In the genomic region with DNA sequence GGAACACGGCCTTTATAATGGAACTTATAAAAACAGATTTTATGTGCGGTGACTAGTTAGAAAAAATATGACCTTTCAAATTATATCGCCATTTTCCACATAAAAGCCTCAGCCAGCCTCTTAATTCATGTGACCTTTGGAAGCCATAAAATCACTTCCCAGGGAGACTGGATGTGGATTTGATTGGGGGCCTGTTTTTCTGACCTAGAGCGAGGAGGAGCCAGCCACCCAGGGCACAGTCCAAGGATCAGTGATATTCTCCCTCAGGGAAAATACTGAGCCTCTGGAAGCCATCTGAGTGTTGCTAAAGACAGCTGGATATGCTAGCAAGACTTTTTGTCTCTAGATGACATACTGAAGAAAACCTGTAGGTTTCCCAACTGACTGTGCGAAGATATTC, we compare ENCODE assay signal across 16 mouse cellular contexts.
DNase-seq lines count a peak whose midpoint lies in the region; ATAC-seq lines count a peak whose summit lies in the region.
"Had no signal": no experiment of that assay in that cellular context is flagged by ENCODE, and none has a peak within 500 bp of the region (broad histone marks: within the 10 kb centered on the region; RNA-seq: fewer than 3 reads in every experiment).

No protein-coding gene starts in this region.

- no peak overlapping the region for H3K9ac ChIP-seq in forebrain, embryonic 15.5 days (replicated peaks)
- H3K9ac ChIP-seq: hindbrain, embryonic 15.5 days; lung, embryonic 15.5 days; midbrain, embryonic 15.5 days had no signal

- DNase-seq in embryo, embryonic 11.5 days (ENCODE audit: low read depth, low spot score): peak; percentile 39
- peak; percentile 50 for DNase-seq in hindlimb bud, embryonic 11.5 days (ENCODE audit: extremely low spot score, low read depth, low spot score)
- peak; percentile 86 for DNase-seq in kidney, adult 9 months
- peak; percentile 54 to 68 for DNase-seq in kidney, postnatal 4 days
- DNase-seq in lung, postnatal 25 days (ENCODE audit: low spot score): no peak
- DNase-seq in right cerebral cortex, postnatal 4 days: no peak
- DNase-seq: adrenal gland, postnatal 36 days; cerebellum, postnatal 14 days; heart, postnatal 10 days; spleen, adult 18-20 months; thymus, postnatal 25 days had no signal

- no peaks in the 10 kb centered on the region for H3K27me3 ChIP-seq in forebrain, embryonic 15.5 days
- H3K27me3 ChIP-seq: hindbrain, embryonic 15.5 days; lung, embryonic 15.5 days; midbrain, embryonic 15.5 days had no signal

- no peak overlapping the region for H3K27ac ChIP-seq in forebrain, embryonic 15.5 days (replicated peaks)
- H3K27ac ChIP-seq: hindbrain, embryonic 15.5 days; lung, embryonic 15.5 days; midbrain, embryonic 15.5 days had no signal

- H3K4me2 ChIP-seq in forebrain, embryonic 15.5 days (replicated peaks): no peak overlapping the region
- H3K4me2 ChIP-seq: hindbrain, embryonic 15.5 days; lung, embryonic 15.5 days; midbrain, embryonic 15.5 days had no signal

- H3K4me1 ChIP-seq in forebrain, embryonic 15.5 days: peaks cover 7% of the 10 kb centered on the region; the same call in 1 of the 2 replicates

- H3K9me3 ChIP-seq in forebrain, embryonic 15.5 days: no peaks in the 10 kb centered on the region
- H3K9me3 ChIP-seq: hindbrain, embryonic 15.5 days; lung, embryonic 15.5 days; midbrain, embryonic 15.5 days had no signal

- WGBS in forebrain, embryonic 15.5 days: 81% methylated on average over 5 of the region's 5 CpGs

- ATAC-seq in granulocyte monocyte progenitor cell, adult 5-6 weeks (replicated peaks; ENCODE audit: poor library complexity, severe bottlenecking): no peak
- no peak for ATAC-seq in forebrain, embryonic 15.5 days (replicated peaks)
- ATAC-seq: midbrain, embryonic 15.5 days had no signal

- no peak overlapping the region for H3K4me3 ChIP-seq in forebrain, embryonic 15.5 days
- H3K4me3 ChIP-seq: hindbrain, embryonic 15.5 days; lung, embryonic 15.5 days; midbrain, embryonic 15.5 days had no signal

- no peaks in the 10 kb centered on the region for H3K36me3 ChIP-seq in forebrain, embryonic 15.5 days
- H3K36me3 ChIP-seq: hindbrain, embryonic 15.5 days; lung, embryonic 15.5 days; midbrain, embryonic 15.5 days had no signal

Comparison
In these comparisons a context has a peak if more than half of its experiments do, and no peak if none do; other contexts are left out.
1. DNase-seq: peak in embryo, embryonic 11.5 days (single experiment), hindlimb bud, embryonic 11.5 days (single experiment), kidney, adult 9 months (single experiment) and kidney, postnatal 4 days (2 of 2); none in lung, postnatal 25 days (single experiment) and right cerebral cortex, postnatal 4 days (single experiment).